Mouse (Mus musculus): ENCODE data around the gene Crebrf.

The Crebrf gene

GRCm38 (mm10) chr17:26705463-26706359 is 9.7 kb upstream of the Crebrf start:
- DNase-seq (ENCODE audit: low spot score): no peak

GRCm38 (mm10) chr17:26707066-26707465 is 8.4 kb upstream of the Crebrf start:
- DNase-seq (ENCODE audit: low spot score): no peak

- no peak for DNase-seq (ENCODE audit: low spot score)
Observed at GRCm38 (mm10) chr17:26708499-26708898, 7.0 kb upstream of the Crebrf start.

- no peak for DNase-seq (ENCODE audit: low spot score)
Observed at GRCm38 (mm10) chr17:26708993-26709590, 6.4 kb upstream of the Crebrf start.

- DNase-seq (ENCODE audit: low spot score): no peak
Observed at GRCm38 (mm10) chr17:26710049-26710448, 5.4 kb upstream of the Crebrf start.

- peak; percentile 87 for DNase-seq (ENCODE audit: low spot score)
Observed at GRCm38 (mm10) chr17:26715916-26716717, 667 bp downstream of the Crebrf start.

- no peak for DNase-seq (ENCODE audit: low spot score)
Observed at GRCm38 (mm10) chr17:26717868-26718267, 2.4 kb downstream of the Crebrf start.

- DNase-seq (ENCODE audit: low spot score): no peak
Observed at GRCm38 (mm10) chr17:26719405-26719804, 4.0 kb downstream of the Crebrf start.

- no peak for DNase-seq (ENCODE audit: low spot score)
Observed at GRCm38 (mm10) chr17:26721802-26722201, 6.4 kb downstream of the Crebrf start.

- no peak for DNase-seq (ENCODE audit: low spot score)
Observed at GRCm38 (mm10) chr17:26724790-26725189, 9.3 kb downstream of the Crebrf start.

- DNase-seq (ENCODE audit: low spot score): no peak
Observed at GRCm38 (mm10) chr17:26726674-26727073, 11.2 kb downstream of the Crebrf start.

GRCm38 (mm10) chr17:26727110-26727755 is 11.8 kb downstream of the Crebrf start:
- DNase-seq (ENCODE audit: low spot score): no peak

GRCm38 (mm10) chr17:26742581-26742980 is 27.1 kb downstream of the Crebrf start:
- no peak for DNase-seq (ENCODE audit: low spot score)

GRCm38 (mm10) chr17:26743294-26743693 is 27.8 kb downstream of the Crebrf start:
- DNase-seq (ENCODE audit: low spot score): no peak

- no peak for DNase-seq (ENCODE audit: low spot score)
Observed at GRCm38 (mm10) chr17:26749975-26750374, 34.5 kb downstream of the Crebrf start.

- no peak for DNase-seq (ENCODE audit: low spot score)
Observed at GRCm38 (mm10) chr17:26752297-26752696, 36.8 kb downstream of the Crebrf start.

GRCm38 (mm10) chr17:26753476-26753875 is 38.0 kb downstream of the Crebrf start:
- no peak for DNase-seq (ENCODE audit: low spot score)

- no peak for DNase-seq (ENCODE audit: low spot score)
Observed at GRCm38 (mm10) chr17:26767100-26767753, 51.8 kb downstream of the Crebrf start.

GRCm38 (mm10) chr17:26767754-26768124 is 52.3 kb downstream of the Crebrf start:
- no peak for DNase-seq (ENCODE audit: low spot score)

GRCm38 (mm10) chr17:26776211-26776610 is 60.8 kb downstream of the Crebrf start:
- DNase-seq (ENCODE audit: low spot score): no peak

GRCm38 (mm10) chr17:26778001-26778400 is 62.6 kb downstream of the Crebrf start:
- DNase-seq (ENCODE audit: low spot score): no peak

Measured in ovary, postnatal 10 days (tissue).